Mouse (Mus musculus): Measurements from ENCODE around the gene Csrp1. TPM values are rescaled to one million over a fixed set of nuclear protein-coding genes. Genes with fewer than 3 reads are reported as not detected.
A peak's percentile ranks its signal among the peaks of the same experiment; 100 is the strongest.

Csrp1 gene
- total and polyA plus RNA-seq, 2 experiments from 2014 or later: 21.6 to 64.3 TPM

- H3K4me2 ChIP-seq (ENCODE audit: low read depth, low read length, poor library complexity, severe bottlenecking): no peak overlapping the region
- no peaks in the 10 kb centered on the region for H3K36me3 ChIP-seq (ENCODE audit: insufficient read depth, low read length)
- no peaks in the 10 kb centered on the region for H3K9me3 ChIP-seq (ENCODE audit: low read length)
- H3K9ac ChIP-seq (replicated peaks; ENCODE audit: low read length, poor library complexity, severe bottlenecking): no peak overlapping the region
- DNase-seq (ENCODE audit: low spot score): no peak
- ATAC-seq (ENCODE audit: low FRiP score): no peak
- TF ChIP-seq CTCF (IDR thresholded peaks at IDR 0.05): no peak
- no peak overlapping the region for H3K4me3 ChIP-seq (ENCODE audit: low read depth, low read length)
- H3K4me1 ChIP-seq (ENCODE audit: insufficient read depth, low read length): 0 out of 2 replicates have a peak, but pooled peaks cover 6% of the 10 kb centered on the region
- no peak overlapping the region for H3K27ac ChIP-seq (ENCODE audit: low read depth, low read length)
- no peaks in the 10 kb centered on the region for H3K27me3 ChIP-seq (ENCODE audit: insufficient read depth, low read length)
These were observed 56.7 kb downstream of the Csrp1 start for GRCm38 (mm10) chr1:135776596-135776995.

DNA sequence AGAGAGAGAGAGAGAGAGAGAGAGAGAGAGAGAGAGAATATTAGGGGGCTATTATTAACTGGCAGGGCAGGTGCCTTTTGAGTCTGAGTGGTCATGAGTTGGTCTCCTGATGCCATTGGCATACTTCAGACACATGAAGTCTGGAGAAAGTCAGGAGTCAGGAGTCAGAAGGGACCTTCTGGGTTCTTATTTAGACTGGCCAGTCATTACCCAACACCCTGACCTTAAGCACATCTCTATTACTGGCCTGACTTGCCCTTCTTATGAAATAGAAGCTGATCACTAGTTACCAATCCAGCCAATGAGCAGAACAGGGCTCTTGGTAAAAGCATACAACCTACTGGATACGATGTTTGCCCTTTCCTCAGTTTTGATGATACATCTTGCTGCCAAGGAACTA is 57.2 kb downstream of the Csrp1 start:
- ATAC-seq (ENCODE audit: low FRiP score): no peak

DNA sequence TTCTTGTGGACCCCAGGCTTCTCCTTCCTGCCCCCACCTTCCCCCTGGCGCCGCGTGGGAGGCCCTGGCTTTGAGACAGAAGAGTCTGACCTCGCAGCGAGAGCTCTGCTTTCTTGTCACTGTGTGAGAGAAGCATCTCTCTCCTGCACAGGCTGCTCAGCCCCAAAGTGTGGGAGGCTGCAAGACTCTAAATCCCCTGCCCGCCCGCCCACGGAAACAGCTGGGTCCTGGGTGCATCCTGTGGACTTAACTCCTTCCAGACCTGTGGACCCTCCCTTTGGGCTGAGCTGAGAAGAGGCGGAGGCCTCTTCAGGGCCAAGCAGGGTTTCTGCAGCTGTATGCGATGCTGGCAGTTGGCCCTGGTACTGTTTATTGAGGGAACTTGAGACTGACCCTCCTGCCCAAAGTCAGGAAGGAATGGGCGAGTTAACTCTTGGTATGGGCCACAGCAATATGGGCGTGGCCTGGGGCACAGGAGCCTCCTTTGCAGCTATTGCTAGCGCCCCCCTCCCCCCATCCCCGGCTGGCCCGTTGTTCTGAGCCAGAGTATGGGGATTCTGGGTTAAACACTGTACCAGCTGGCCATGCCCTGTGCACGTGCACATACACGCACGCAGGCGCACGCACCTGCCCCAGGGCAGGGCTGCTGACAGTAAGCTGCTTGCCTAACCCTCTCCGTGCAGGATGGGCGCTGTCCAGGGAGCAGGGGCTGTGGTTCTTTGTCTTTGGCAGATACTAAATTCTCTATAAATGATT is 59.1 kb downstream of the Csrp1 start, which contains the start of gene Tnni1:
Gene Tnni1 (plus strand): TSS at position 655 of the 756 bp plus-strand sequence.
- no peaks in the 10 kb centered on the region for H3K36me3 ChIP-seq (ENCODE audit: insufficient read depth, low read length)
- 0 out of 2 replicates have a peak, but pooled peaks cover 6% of the 10 kb centered on the region for H3K4me1 ChIP-seq (ENCODE audit: insufficient read depth, low read length)
- H3K4me3 ChIP-seq (ENCODE audit: low read depth, low read length): no peak within 1 kb of the TSS
- no peak within 1 kb of the TSS for H3K27ac ChIP-seq (ENCODE audit: low read depth, low read length)
- ATAC-seq (ENCODE audit: low FRiP score): no peak
- H3K4me2 ChIP-seq (ENCODE audit: low read depth, low read length, poor library complexity, severe bottlenecking): no peak within 1 kb of the TSS
- no peak within 1 kb of the TSS for H3K9ac ChIP-seq (replicated peaks; ENCODE audit: low read length, poor library complexity, severe bottlenecking)
- WGBS: 26% methylated on average over 22 of the region's 22 CpGs
- no peak for TF ChIP-seq CTCF (IDR thresholded peaks at IDR 0.05)
- no peaks in the 10 kb centered on the region for H3K27me3 ChIP-seq (ENCODE audit: insufficient read depth, low read length)
- no peak for DNase-seq (ENCODE audit: low spot score)
- no peaks in the 10 kb centered on the region for H3K9me3 ChIP-seq (ENCODE audit: low read length)

More for the DNA sequence above, 57.2 kb downstream of the Csrp1 start:
- no peak for DNase-seq (ENCODE audit: low spot score)
- no peak overlapping the region for H3K27ac ChIP-seq (ENCODE audit: low read depth, low read length)
- H3K4me3 ChIP-seq (ENCODE audit: low read depth, low read length): no peak overlapping the region
- 97% methylated on average over 1 of the region's 1 CpGs for WGBS
- H3K4me2 ChIP-seq (ENCODE audit: low read depth, low read length, poor library complexity, severe bottlenecking): no peak overlapping the region
- no peaks in the 10 kb centered on the region for H3K27me3 ChIP-seq (ENCODE audit: insufficient read depth, low read length)
- H3K9ac ChIP-seq (replicated peaks; ENCODE audit: low read length, poor library complexity, severe bottlenecking): no peak overlapping the region
- 0 out of 2 replicates have a peak, but pooled peaks cover 6% of the 10 kb centered on the region for H3K4me1 ChIP-seq (ENCODE audit: insufficient read depth, low read length)
- no peaks in the 10 kb centered on the region for H3K9me3 ChIP-seq (ENCODE audit: low read length)
- no peak for TF ChIP-seq CTCF (IDR thresholded peaks at IDR 0.05)
- H3K36me3 ChIP-seq (ENCODE audit: insufficient read depth, low read length): no peaks in the 10 kb centered on the region

DNA sequence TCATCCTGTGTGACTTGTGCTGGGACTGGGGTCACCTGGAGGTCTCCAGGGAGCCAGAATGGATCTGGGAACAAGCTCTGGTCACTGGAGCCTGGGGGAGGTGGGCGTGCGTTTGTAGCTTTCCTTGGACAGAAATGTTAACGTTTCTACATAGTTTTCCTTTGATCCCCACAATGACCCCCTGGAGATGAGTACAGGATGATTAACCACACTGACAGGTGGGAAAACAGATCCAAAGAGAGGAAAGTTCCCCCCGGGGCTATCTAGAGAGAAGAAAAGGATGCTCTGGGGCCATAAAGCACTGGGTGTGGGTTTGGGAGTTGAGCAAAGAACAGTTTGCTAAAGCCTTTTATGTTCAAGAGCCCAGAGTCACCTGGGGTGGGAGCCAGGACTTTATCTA is 60.8 kb downstream of the Csrp1 start:
- DNase-seq (ENCODE audit: low spot score): no peak
- Histone ChIP-seq H3K9ac (replicated peaks; ENCODE audit: low read length, poor library complexity, severe bottlenecking) (no peak overlapping the region), H3K36me3 (ENCODE audit: insufficient read depth, low read length) (no peaks in the 10 kb centered on the region), H3K4me1 (ENCODE audit: insufficient read depth, low read length) (0 out of 2 replicates have a peak, but pooled peaks cover 6% of the 10 kb centered on the region), H3K4me2 (ENCODE audit: low read depth, low read length, poor library complexity, severe bottlenecking) (no peak overlapping the region), H3K27me3 (ENCODE audit: insufficient read depth, low read length) (no peaks in the 10 kb centered on the region), H3K27ac (ENCODE audit: low read depth, low read length) (no peak overlapping the region), H3K9me3 (ENCODE audit: low read length) (no peaks in the 10 kb centered on the region), H3K4me3 (ENCODE audit: low read depth, low read length) (no peak overlapping the region)
- no peak for TF ChIP-seq CTCF (IDR thresholded peaks at IDR 0.05)
- ATAC-seq (ENCODE audit: low FRiP score): no peak
- WGBS: 60% methylated on average over 4 of the region's 4 CpGs

DNA sequence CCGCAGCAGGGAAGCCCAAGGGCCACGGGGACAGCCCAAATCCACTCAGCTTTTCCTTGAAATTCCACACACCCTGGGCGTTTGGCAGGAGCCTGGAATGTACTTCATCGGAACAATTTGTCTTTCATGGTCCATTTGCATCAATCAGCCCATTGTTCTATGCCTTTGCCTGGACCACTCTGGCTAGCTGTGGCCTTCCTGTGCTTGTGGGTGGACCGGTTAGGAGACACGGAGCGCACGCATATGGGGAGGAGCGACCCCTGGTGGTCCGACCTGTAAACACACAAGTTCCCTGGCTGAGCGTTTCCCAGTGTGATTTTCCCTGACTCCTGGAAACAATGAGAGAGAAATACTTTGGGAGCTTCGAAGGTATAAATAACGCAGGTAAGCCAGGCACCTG is 61.4 kb downstream of the Csrp1 start:
- DNase-seq (ENCODE audit: low spot score): peak; percentile 78
- peak; percentile 38; the same call in 1 of the 2 replicates for ATAC-seq (ENCODE audit: low FRiP score)
- H3K27ac ChIP-seq (ENCODE audit: low read depth, low read length): no peak overlapping the region
- no peaks in the 10 kb centered on the region for H3K36me3 ChIP-seq (ENCODE audit: insufficient read depth, low read length)
- no peaks in the 10 kb centered on the region for H3K9me3 ChIP-seq (ENCODE audit: low read length)
- 0 out of 2 replicates have a peak, but pooled peaks cover 6% of the 10 kb centered on the region for H3K4me1 ChIP-seq (ENCODE audit: insufficient read depth, low read length)
- no peak overlapping the region for H3K9ac ChIP-seq (replicated peaks; ENCODE audit: low read length, poor library complexity, severe bottlenecking)
- H3K27me3 ChIP-seq (ENCODE audit: insufficient read depth, low read length): no peaks in the 10 kb centered on the region
- H3K4me2 ChIP-seq (ENCODE audit: low read depth, low read length, poor library complexity, severe bottlenecking): no peak overlapping the region
- H3K4me3 ChIP-seq (ENCODE audit: low read depth, low read length): no peak overlapping the region
- 12% methylated on average over 13 of the region's 13 CpGs for WGBS
- peak; percentile 91 for TF ChIP-seq CTCF (IDR thresholded peaks at IDR 0.05)

- Histone ChIP-seq H3K4me1 (ENCODE audit: insufficient read depth, low read length) (0 out of 2 replicates have a peak, but pooled peaks cover 6% of the 10 kb centered on the region), H3K9me3 (ENCODE audit: low read length) (no peaks in the 10 kb centered on the region), H3K36me3 (ENCODE audit: insufficient read depth, low read length) (no peaks in the 10 kb centered on the region), H3K27me3 (ENCODE audit: insufficient read depth, low read length) (no peaks in the 10 kb centered on the region), H3K27ac (ENCODE audit: low read depth, low read length) (no peak overlapping the region), H3K9ac (replicated peaks; ENCODE audit: low read length, poor library complexity, severe bottlenecking) (no peak overlapping the region), H3K4me2 (ENCODE audit: low read depth, low read length, poor library complexity, severe bottlenecking) (no peak overlapping the region), H3K4me3 (ENCODE audit: low read depth, low read length) (no peak overlapping the region)
- DNase-seq (ENCODE audit: low spot score): no peak
- TF ChIP-seq CTCF (IDR thresholded peaks at IDR 0.05): no peak
- ATAC-seq (ENCODE audit: low FRiP score): no peak
- WGBS: 32% methylated on average over 10 of the region's 10 CpGs
These were observed 63.0 kb downstream of the Csrp1 start for GRCm38 (mm10) chr1:135782816-135783215.

All from midbrain, postnatal 0 days (tissue).